Mouse (Mus musculus) A20 (cell line): ENCODE data around the gene Mks1.
A peak's percentile ranks its signal among the peaks of the same experiment; 100 is the strongest.

ENCODE experiments used
- DNase-seq: peaks from one replicate; pipeline ENCODE4 v3.0.0-alpha.2; 2011; ENCODE audit warnings: low read depth, low spot score

Gene Mks1

GRCm38 (mm10) chr11:87875436-87875835 lies 22.4 kb downstream of the Mks1 start, which contains the start of gene Epx:
Gene Epx (minus strand): TSS chr11:87875536.
- no peak for DNase-seq

DNA sequence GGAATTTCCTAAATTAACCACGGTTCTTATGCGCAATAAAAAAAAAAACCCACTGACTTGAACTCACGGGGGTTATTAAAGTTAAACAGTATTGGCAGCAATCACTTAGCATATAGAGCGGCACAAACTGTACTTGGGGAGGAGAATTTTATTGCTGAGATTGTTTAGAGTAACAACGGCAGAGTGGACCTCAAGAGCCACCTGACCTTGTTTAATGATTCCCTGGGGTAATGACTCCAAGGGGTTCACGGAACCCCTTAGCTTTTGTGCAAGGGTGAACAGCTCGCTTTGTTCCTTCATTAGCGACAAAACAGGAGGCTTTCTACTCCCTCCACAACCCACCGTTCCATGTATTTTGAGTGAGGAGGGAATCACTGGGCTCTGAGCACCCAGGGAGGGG lies 26.8 kb downstream of the Mks1 start:
- DNase-seq = no peak

DNA sequence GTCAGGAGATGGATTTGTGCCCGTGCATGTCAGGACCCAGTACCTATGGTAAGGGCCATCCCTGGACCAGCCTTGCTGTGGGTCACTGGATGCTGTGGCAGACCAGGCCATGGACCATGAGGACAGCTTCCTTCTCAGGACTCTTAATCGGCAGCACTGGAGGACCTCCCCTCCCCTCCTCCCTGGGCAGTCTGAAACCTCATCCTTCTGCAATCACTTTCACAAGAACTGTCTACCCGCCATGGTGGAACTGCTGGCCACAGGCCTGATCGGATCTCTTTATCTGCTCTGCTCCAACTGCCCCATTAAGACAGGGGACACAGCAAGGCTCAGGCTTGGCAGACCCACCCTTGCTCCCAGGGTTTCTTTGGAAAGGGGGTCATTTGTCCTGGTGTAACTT lies 28.7 kb downstream of the Mks1 start:
- DNase-seq = no peak

GRCm38 (mm10) chr11:87883493-87883892 lies 30.5 kb downstream of the Mks1 start:
- peak; percentile 61 for DNase-seq

DNA sequence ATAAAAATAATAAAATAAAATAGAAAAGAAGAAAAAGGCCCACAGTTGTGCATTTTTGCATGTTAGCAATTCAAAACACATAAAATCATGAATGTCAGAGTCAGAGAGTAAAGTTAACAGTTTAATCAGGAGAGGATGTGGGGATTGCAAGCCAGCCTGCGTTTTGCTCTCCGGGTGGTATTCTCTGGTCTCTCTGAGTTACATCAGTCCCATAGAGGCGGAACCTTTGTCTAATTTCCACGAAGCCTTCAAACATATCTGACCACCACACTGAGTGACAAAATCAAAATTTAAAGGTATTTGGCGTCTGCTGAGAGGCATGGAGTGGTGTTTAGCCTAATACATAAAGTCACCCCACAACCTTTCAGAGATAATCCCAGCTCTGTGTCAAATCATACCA lies 31.8 kb downstream of the Mks1 start:
- DNase-seq = no peak

DNA sequence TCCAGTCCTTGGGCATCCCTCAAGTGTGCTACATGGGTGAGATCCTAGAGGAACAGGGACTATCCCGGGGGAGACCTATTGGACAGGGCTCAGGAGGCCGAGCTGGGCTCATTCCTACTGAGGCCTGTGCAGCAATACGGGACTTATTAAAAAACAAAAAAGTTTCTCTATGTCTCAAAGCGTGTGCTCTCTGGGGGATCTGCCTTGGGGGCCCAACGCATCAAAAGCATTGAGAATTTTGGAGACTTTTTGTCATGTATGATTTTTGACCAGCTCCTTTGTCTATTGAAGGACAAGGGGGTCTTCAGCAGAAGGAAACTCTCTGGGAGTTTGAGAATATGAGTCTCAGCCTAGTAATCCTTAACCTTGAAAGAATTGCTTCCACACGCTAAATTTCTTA lies 39.2 kb downstream of the Mks1 start, which contains the start of gene Olfr462:
Gene Olfr462 (minus strand): TSS at position 101 of the 400 bp plus-strand sequence.
- no peak for DNase-seq

- DNase-seq = no peak
These were observed 44.3 kb downstream of the Mks1 start, which contains the start of gene Olfr463 for GRCm38 (mm10) chr11:87897287-87897686. Gene Olfr463 (minus strand): TSS chr11:87897387.

GRCm38 (mm10) chr11:87904331-87904730 lies 51.3 kb downstream of the Mks1 start:
- no peak for DNase-seq
